Comparison of ENCODE assay signal across 9 mouse cellular contexts in genomic region chr4:7455130-7455529, GRCm38 (mm10).
A peak's percentile ranks its signal among the peaks of the same experiment; 100 is the strongest.
DNase-seq lines count a peak whose midpoint lies in the region; ATAC-seq and TF ChIP-seq lines count a peak whose summit lies in the region.
"Had no signal": no experiment of that assay in that cellular context is flagged by ENCODE, and none has a peak within 500 bp of the region (broad histone marks: within the 10 kb centered on the region; RNA-seq: fewer than 3 reads in every experiment).

No protein-coding gene starts in this region.

- 5% methylated on average over 9 of the region's 9 CpGs for WGBS in heart, postnatal 0 days

- no peaks in the 10 kb centered on the region for H3K27me3 ChIP-seq in heart, postnatal 0 days (ENCODE audit: control insufficient read depth, insufficient read depth, low read length)

- TF ChIP-seq EP300 in heart, postnatal 0 days (IDR thresholded peaks at IDR 0.05; ENCODE audit: low read depth): no peak

- H3K9me3 ChIP-seq in heart, postnatal 0 days (replicated peaks; ENCODE audit: control insufficient read depth, low read length): no peaks in the 10 kb centered on the region

- no peaks in the 10 kb centered on the region for H3K36me3 ChIP-seq in heart, postnatal 0 days (replicated peaks; ENCODE audit: control insufficient read depth, insufficient read depth, low read length)

- H3K4me2 ChIP-seq in heart, postnatal 0 days (ENCODE audit: low read depth, low read length): peak overlapping the region; percentile 49

- no peak overlapping the region; the same call in 1 of the 2 replicates for H3K27ac ChIP-seq in heart, postnatal 0 days (ENCODE audit: low read depth)
- H3K27ac ChIP-seq in layer of hippocampus, adult 2 months: no peak overlapping the region

- ATAC-seq in heart, postnatal 0 days (ENCODE audit: insufficient read depth, low read depth): no peak
- no peak for ATAC-seq in erythroid progenitor cell, adult 5-6 weeks (replicated peaks; ENCODE audit: low FRiP score, poor library complexity, severe bottlenecking)

- no peak overlapping the region for H3K9ac ChIP-seq in heart, postnatal 0 days (replicated peaks; ENCODE audit: low read depth, low read length)

- peak overlapping the region; percentile 13; the same call in 1 of the 2 replicates for H3K4me3 ChIP-seq in heart, postnatal 0 days (ENCODE audit: low read depth, low read length)
- H3K4me3 ChIP-seq in layer of hippocampus, adult 2 months: no peak overlapping the region
- H3K4me3 ChIP-seq: erythroblast, embryonic 14.5 days had no signal

- TF ChIP-seq CTCF in heart, postnatal 0 days (IDR thresholded peaks at IDR 0.05; ENCODE audit: low read depth): no peak
- no peak for TF ChIP-seq CTCF in layer of hippocampus, adult 2 months (conservative IDR thresholded peaks at IDR 0.05)

- H3K4me1 ChIP-seq in heart, postnatal 0 days (ENCODE audit: control insufficient read depth, insufficient read depth): no peaks in the 10 kb centered on the region

- peak; percentile 1 for DNase-seq in cerebellum, postnatal 10 days
- DNase-seq in cerebellum, adult 8-10 months: no peak
- peak; percentile 62 for DNase-seq in 3T3-L1 (ENCODE audit: low read depth, low spot score)
- DNase-seq in heart, postnatal 0 days (ENCODE audit: low spot score): no peak
- DNase-seq in mesoderm, embryonic 11.5 days (ENCODE audit: low read depth, low spot score): peak; percentile 43
- DNase-seq in layer of hippocampus, adult 2 months (ENCODE audit: low spot score in 2 of 2): no peak
- DNase-seq in kidney, adult 9 months: no peak

Comparison
In these comparisons a context has a peak if more than half of its experiments do, and no peak if none do; other contexts are left out.
1. DNase-seq: peak in cerebellum, postnatal 10 days (2 of 2), 3T3-L1 (single experiment) and mesoderm, embryonic 11.5 days (single experiment); none in cerebellum, adult 8-10 months (single experiment), heart, postnatal 0 days (single experiment), layer of hippocampus, adult 2 months (0 of 2) and kidney, adult 9 months (single experiment).